Mouse (Mus musculus): Measurements from ENCODE around the gene Mars. TPM values are rescaled to one million over a fixed set of nuclear protein-coding genes. Genes with fewer than 3 reads are reported as not detected.
A peak's percentile ranks its signal among the peaks of the same experiment; 100 is the strongest.

Gene Mars
- polyA plus RNA-seq, 1 experiment, result 65.8 TPM

- DNase-seq, result peak; percentile 70
These were observed 11.7 kb upstream of the Mars start for GRCm38 (mm10) chr10:127323131-127323855.

GRCm38 (mm10) chr10:127322669-127323068 lies 11.1 kb upstream of the Mars start:
- no peaks in the 10 kb centered on the region for H3K27me3 ChIP-seq (ENCODE audit: control insufficient read depth, insufficient read depth, low read length)
- DNase-seq, result peak; percentile 36
- peaks cover 65% of the 10 kb centered on the region for H3K4me1 ChIP-seq (replicated peaks; ENCODE audit: control insufficient read depth, insufficient read depth, low read length)
- peak overlapping the region; percentile 45 for H3K4me3 ChIP-seq (ENCODE audit: control insufficient read depth, insufficient read depth, low read length)
- TF ChIP-seq CTCF (IDR thresholded peaks at IDR 0.05; ENCODE audit: borderline replicate concordance, control insufficient read depth, extremely low read depth, insufficient read depth, low read length, poor library complexity) (no peak), POLR2A (IDR thresholded peaks at IDR 0.05; ENCODE audit: control insufficient read depth, extremely low read depth, insufficient read depth, low read length, poor library complexity) (no peak)
- WGBS, result 56% methylated on average over 4 of the region's 4 CpGs
- peak overlapping the region; percentile 91 for H3K27ac ChIP-seq (ENCODE audit: control insufficient read depth, insufficient read depth, low read length)
- peaks cover 3% of the 10 kb centered on the region for H3K36me3 ChIP-seq (ENCODE audit: control insufficient read depth, insufficient read depth, low read length)

More at GRCm38 (mm10) chr10:127323131-127323855, 11.7 kb upstream of the Mars start:
- Histone ChIP-seq H3K4me1 (replicated peaks; ENCODE audit: control insufficient read depth, insufficient read depth, low read length) (peaks cover 61% of the 10 kb centered on the region), H3K27me3 (ENCODE audit: control insufficient read depth, insufficient read depth, low read length) (no peaks in the 10 kb centered on the region), H3K27ac (ENCODE audit: control insufficient read depth, insufficient read depth, low read length) (peak overlapping the region; percentile 91), H3K36me3 (ENCODE audit: control insufficient read depth, insufficient read depth, low read length) (peaks cover 8% of the 10 kb centered on the region), H3K4me3 (ENCODE audit: control insufficient read depth, insufficient read depth, low read length) (peak overlapping the region; percentile 45)
- TF ChIP-seq POLR2A (IDR thresholded peaks at IDR 0.05; ENCODE audit: control insufficient read depth, extremely low read depth, insufficient read depth, low read length, poor library complexity) (no peak), CTCF (IDR thresholded peaks at IDR 0.05; ENCODE audit: borderline replicate concordance, control insufficient read depth, extremely low read depth, insufficient read depth, low read length, poor library complexity) (no peak)
- WGBS, result 14% methylated on average over 17 of the region's 17 CpGs

GRCm38 (mm10) chr10:127322178-127322577 lies 10.6 kb upstream of the Mars start:
- DNase-seq, result peak; percentile 36
- TF ChIP-seq POLR2A (IDR thresholded peaks at IDR 0.05; ENCODE audit: control insufficient read depth, extremely low read depth, insufficient read depth, low read length, poor library complexity), result no peak
- Histone ChIP-seq H3K27me3 (ENCODE audit: control insufficient read depth, insufficient read depth, low read length) (no peaks in the 10 kb centered on the region), H3K27ac (ENCODE audit: control insufficient read depth, insufficient read depth, low read length) (peak overlapping the region; percentile 91), H3K4me1 (replicated peaks; ENCODE audit: control insufficient read depth, insufficient read depth, low read length) (peaks cover 65% of the 10 kb centered on the region), H3K36me3 (ENCODE audit: control insufficient read depth, insufficient read depth, low read length) (no peaks in the 10 kb centered on the region), H3K4me3 (ENCODE audit: control insufficient read depth, insufficient read depth, low read length) (peak overlapping the region; percentile 45)
- WGBS, result 51% methylated on average over 13 of the region's 13 CpGs

- Histone ChIP-seq H3K36me3 (ENCODE audit: control insufficient read depth, insufficient read depth, low read length) (no peaks in the 10 kb centered on the region), H3K4me1 (replicated peaks; ENCODE audit: control insufficient read depth, insufficient read depth, low read length) (peaks cover 63% of the 10 kb centered on the region), H3K27me3 (ENCODE audit: control insufficient read depth, insufficient read depth, low read length) (no peaks in the 10 kb centered on the region), H3K4me3 (ENCODE audit: control insufficient read depth, insufficient read depth, low read length) (peak within 1 kb of the TSS; percentile 45), H3K27ac (ENCODE audit: control insufficient read depth, insufficient read depth, low read length) (peak within 1 kb of the TSS; percentile 91)
- DNase-seq, result peak; percentile 50
- WGBS, result 12% methylated on average over 3 of the region's 3 CpGs
- no peak for TF ChIP-seq POLR2A (IDR thresholded peaks at IDR 0.05; ENCODE audit: control insufficient read depth, extremely low read depth, insufficient read depth, low read length, poor library complexity)
These were observed 10.0 kb upstream of the Mars start, which contains the start of gene Arhgap9 for GRCm38 (mm10) chr10:127321621-127322020. TSS of gene Arhgap9 (plus strand) at chr10:127321964.

- no peak overlapping the region for H3K27ac ChIP-seq (ENCODE audit: control insufficient read depth, insufficient read depth, low read length)
These were observed 8.4 kb upstream of the Mars start for GRCm38 (mm10) chr10:127319969-127320368.

GRCm38 (mm10) chr10:127318009-127318408 lies 6.4 kb upstream of the Mars start:
- 19% methylated on average over 4 of the region's 4 CpGs for WGBS
- TF ChIP-seq CTCF (IDR thresholded peaks at IDR 0.05; ENCODE audit: borderline replicate concordance, control insufficient read depth, extremely low read depth, insufficient read depth, low read length, poor library complexity) (no peak), POLR2A (IDR thresholded peaks at IDR 0.05; ENCODE audit: control insufficient read depth, extremely low read depth, insufficient read depth, low read length, poor library complexity) (no peak)
- Histone ChIP-seq H3K4me3 (ENCODE audit: control insufficient read depth, insufficient read depth, low read length) (no peak overlapping the region), H3K27ac (ENCODE audit: control insufficient read depth, insufficient read depth, low read length) (no peak overlapping the region), H3K4me1 (replicated peaks; ENCODE audit: control insufficient read depth, insufficient read depth, low read length) (peaks cover 33% of the 10 kb centered on the region), H3K36me3 (ENCODE audit: control insufficient read depth, insufficient read depth, low read length) (no peaks in the 10 kb centered on the region), H3K27me3 (ENCODE audit: control insufficient read depth, insufficient read depth, low read length) (no peaks in the 10 kb centered on the region)
- DNase-seq, result no peak

More at GRCm38 (mm10) chr10:127319969-127320368, 8.4 kb upstream of the Mars start:
- Histone ChIP-seq H3K4me3 (ENCODE audit: control insufficient read depth, insufficient read depth, low read length) (no peak overlapping the region), H3K27me3 (ENCODE audit: control insufficient read depth, insufficient read depth, low read length) (no peaks in the 10 kb centered on the region), H3K4me1 (replicated peaks; ENCODE audit: control insufficient read depth, insufficient read depth, low read length) (peaks cover 48% of the 10 kb centered on the region), H3K36me3 (ENCODE audit: control insufficient read depth, insufficient read depth, low read length) (no peaks in the 10 kb centered on the region)
- no peak for DNase-seq
- WGBS, result 86% methylated on average over 7 of the region's 7 CpGs
- TF ChIP-seq POLR2A (IDR thresholded peaks at IDR 0.05; ENCODE audit: control insufficient read depth, extremely low read depth, insufficient read depth, low read length, poor library complexity), result no peak
- TF ChIP-seq CTCF (IDR thresholded peaks at IDR 0.05; ENCODE audit: borderline replicate concordance, control insufficient read depth, extremely low read depth, insufficient read depth, low read length, poor library complexity), result no peak

Data from thymus, adult 2 months (tissue).